Mouse (Mus musculus): Measurements from ENCODE around the gene Tln1. TPM values are rescaled to one million over a fixed set of nuclear protein-coding genes. Genes with fewer than 3 reads are reported as not detected.
"Not testable (repeated sequence)": the region's sequence is repeated elsewhere in the genome, so short reads cannot be mapped to it uniquely, and the experiment has no call there.

Gene Tln1
- total and polyA plus RNA-seq, 3 experiments = 22.3 to 59.3 (median 50.1) TPM

DNA sequence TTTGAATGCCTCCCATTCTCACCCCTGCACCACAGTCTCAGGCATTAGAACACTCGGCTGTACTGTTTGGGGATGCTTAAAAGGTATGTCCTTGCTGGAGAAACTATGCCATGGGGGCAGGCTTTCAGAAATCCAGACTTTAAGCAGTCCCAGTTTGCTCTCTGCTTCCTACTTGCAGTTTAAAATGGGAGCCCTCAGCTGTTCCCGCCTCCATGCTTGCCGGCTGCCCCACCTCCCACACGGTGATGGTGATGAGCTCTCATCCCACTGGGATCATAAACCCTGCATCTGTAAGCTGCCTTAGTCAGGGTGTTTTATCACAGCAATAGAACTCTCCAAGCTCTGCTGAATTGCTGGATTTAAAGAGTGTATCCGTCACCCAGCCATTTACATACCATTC is 10.1 kb downstream of the Tln1 start:
- H3K4me1 ChIP-seq (ENCODE audit: control insufficient read depth in 1 of 2, insufficient read depth in 2 of 2) = peaks cover 7 to 45% of the 10 kb centered on the region in 2 experiments
- in situ Hi-C loops (cut with MboI; ENCODE audit: low pct_ligation_motif_present, low pct_unique_long_range_greater_than_20kb, low sequenced_read_pairs) (loop anchor here (25.0 kb wide), 1 partner anchor 540 kb away; the partner anchor contains the start of genes Fancg and Vcp), dilution Hi-C loops (cut with MboI; ENCODE audit: extremely low pct_ligation_motif_present, extremely low pct_unique_long_range_greater_than_20kb, low sequenced_read_pairs) (no loop called here)
- no peak for DNase-seq (ENCODE audit: extremely low read depth)
- no peak overlapping the region for H3K9ac ChIP-seq (ENCODE audit: insufficient read depth, low read depth)
- peaks cover 11% of the 10 kb centered on the region for H3K9me3 ChIP-seq (replicated peaks; ENCODE audit: low read length)
- H3K36me3 ChIP-seq (replicated peaks in 1 of 2; ENCODE audit: control insufficient read depth in 1 of 2, insufficient read depth in 1 of 2, low read length in 1 of 2) = peaks cover 89 to 99% of the 10 kb centered on the region in 2 experiments
- H3K79me2 ChIP-seq (replicated peaks; ENCODE audit: control insufficient read depth, extremely low read depth, insufficient read depth, poor library complexity, severe bottlenecking) = peaks cover 4% of the 10 kb centered on the region; the same call in 1 of the 2 replicates
- H3K4me2 ChIP-seq (ENCODE audit: insufficient read depth, low read depth, poor library complexity, severe bottlenecking) = no peak overlapping the region
- no peaks in the 10 kb centered on the region for H3K27me3 ChIP-seq (replicated peaks)
- no peak overlapping the region for H3K4me3 ChIP-seq (replicated peaks in 1 of 3; ENCODE audit: low read depth in 2 of 3, low read length in 2 of 3, poor library complexity in 1 of 3)
- H3K27ac ChIP-seq (ENCODE audit: insufficient read depth, low read depth) = no peak overlapping the region
- TF ChIP-seq ZKSCAN1 (IDR thresholded peaks at IDR 0.05; ENCODE audit: borderline replicate concordance, low read depth, low read length) = no peak
- no peak for TF ChIP-seq MAZ (IDR thresholded peaks at IDR 0.05; ENCODE audit: low read depth, low read length)
- TF ChIP-seq CTCF (conservative IDR thresholded peaks at IDR 0.05 in 1 of 2, IDR thresholded peaks at IDR 0.05 in 1 of 2; ENCODE audit: low read depth in 2 of 2, low read length in 2 of 2) = no peak
- TF ChIP-seq USF2 (conservative IDR thresholded peaks at IDR 0.05; ENCODE audit: low read depth, low read length) = no peak
- no peak for TF ChIP-seq MXI1 (IDR thresholded peaks at IDR 0.05; ENCODE audit: low read depth, low read length)
- TF ChIP-seq NELFE (IDR thresholded peaks at IDR 0.05; ENCODE audit: low read depth, low read length) = no peak
- TF ChIP-seq SMC3 (IDR thresholded peaks at IDR 0.05; ENCODE audit: low read depth, low read length) = no peak

DNA sequence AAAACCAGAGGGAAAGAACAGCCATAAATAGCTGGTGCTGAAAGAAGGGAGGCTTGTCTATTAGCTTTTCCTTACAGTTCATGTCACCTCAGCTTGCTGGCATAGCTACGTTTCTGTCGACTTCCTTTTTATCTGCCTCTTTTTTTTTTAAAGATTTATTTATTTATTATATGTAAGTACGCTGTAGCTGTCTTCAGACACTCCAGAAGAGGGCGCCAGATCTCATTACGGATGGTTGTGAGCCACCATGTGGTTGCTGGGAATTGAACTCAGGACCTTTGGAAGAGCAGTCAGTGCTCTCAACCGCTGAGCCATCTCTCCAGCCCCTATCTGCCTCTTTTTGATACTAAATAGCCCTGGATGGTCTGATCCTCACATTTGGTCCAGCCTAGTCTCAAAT is 10.6 kb downstream of the Tln1 start:
- Histone ChIP-seq H3K4me1 (ENCODE audit: control insufficient read depth in 1 of 2, insufficient read depth in 2 of 2) (peaks cover 3 to 39% of the 10 kb centered on the region in 2 experiments; a peak in 3 of 4 replicates), H3K36me3 (replicated peaks in 1 of 2; ENCODE audit: control insufficient read depth in 1 of 2, insufficient read depth in 1 of 2, low read length in 1 of 2) (peaks cover 92 to 99% of the 10 kb centered on the region in 2 experiments), H3K9me3 (replicated peaks; ENCODE audit: low read length) (peaks cover 11% of the 10 kb centered on the region)
- H3K4me2 ChIP-seq (ENCODE audit: insufficient read depth, low read depth, poor library complexity, severe bottlenecking); dilution Hi-C loops (cut with MboI; ENCODE audit: extremely low pct_ligation_motif_present, extremely low pct_unique_long_range_greater_than_20kb, low sequenced_read_pairs); H3K79me2 ChIP-seq (replicated peaks; ENCODE audit: control insufficient read depth, extremely low read depth, insufficient read depth, poor library complexity, severe bottlenecking); H3K27me3 ChIP-seq (replicated peaks); H3K9ac ChIP-seq (ENCODE audit: insufficient read depth, low read depth); H3K4me3 ChIP-seq (replicated peaks in 1 of 3; ENCODE audit: low read depth in 2 of 3, low read length in 2 of 3, poor library complexity in 1 of 3); H3K27ac ChIP-seq (ENCODE audit: insufficient read depth, low read depth); DNase-seq (ENCODE audit: extremely low read depth): not testable (repeated sequence)
- in situ Hi-C loops (cut with MboI; ENCODE audit: low pct_ligation_motif_present, low pct_unique_long_range_greater_than_20kb, low sequenced_read_pairs) = loop anchor here (25.0 kb wide), 1 partner anchor 540 kb away; the partner anchor contains the start of genes Fancg and Vcp

DNA sequence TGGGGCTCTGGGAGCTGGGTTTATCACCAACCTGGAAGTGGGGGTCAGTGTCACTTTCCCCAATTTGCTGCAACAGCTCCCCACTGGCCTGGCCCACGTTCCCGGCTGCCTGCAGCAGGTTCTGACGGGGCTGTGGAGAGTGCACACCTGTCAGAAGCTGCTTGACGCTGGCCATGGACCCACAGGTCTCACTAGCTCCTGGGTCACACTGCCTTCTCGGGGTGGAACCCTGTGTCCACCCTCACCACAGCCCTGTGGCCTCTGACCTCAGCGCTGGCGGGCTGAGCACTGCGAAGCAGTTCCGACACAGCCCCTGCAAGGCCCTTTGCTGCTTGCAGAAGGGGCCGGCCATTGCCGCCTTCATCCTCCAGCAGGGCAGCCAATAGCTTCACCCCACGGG is 13.4 kb downstream of the Tln1 start:
- H3K36me3 ChIP-seq (replicated peaks in 1 of 2; ENCODE audit: control insufficient read depth in 1 of 2, insufficient read depth in 1 of 2, low read length in 1 of 2) = peaks cover 96 to 99% of the 10 kb centered on the region in 2 experiments

More for the DNA sequence above, 13.4 kb downstream of the Tln1 start:
- Histone ChIP-seq H3K9ac (ENCODE audit: insufficient read depth, low read depth) (no peak overlapping the region), H3K9me3 (replicated peaks; ENCODE audit: low read length) (peaks cover 11% of the 10 kb centered on the region), H3K4me1 (ENCODE audit: control insufficient read depth in 1 of 2, insufficient read depth in 2 of 2) (peaks cover under 1 to 14% of the 10 kb centered on the region in 2 experiments; a peak in 3 of 4 replicates), H3K4me3 (replicated peaks in 1 of 3; ENCODE audit: low read depth in 2 of 3, low read length in 2 of 3, poor library complexity in 1 of 3) (no peak overlapping the region), H3K27me3 (replicated peaks) (no peaks in the 10 kb centered on the region), H3K4me2 (ENCODE audit: insufficient read depth, low read depth, poor library complexity, severe bottlenecking) (no peak overlapping the region), H3K79me2 (replicated peaks; ENCODE audit: control insufficient read depth, extremely low read depth, insufficient read depth, poor library complexity, severe bottlenecking) (no peaks in the 10 kb centered on the region), H3K27ac (ENCODE audit: insufficient read depth, low read depth) (no peak overlapping the region)
- in situ Hi-C loops (cut with MboI; ENCODE audit: low pct_ligation_motif_present, low pct_unique_long_range_greater_than_20kb, low sequenced_read_pairs) = no loop called here
- TF ChIP-seq RAD21 (IDR thresholded peaks at IDR 0.05; ENCODE audit: low read depth, low read length) (no peak), SIN3A (IDR thresholded peaks at IDR 0.05; ENCODE audit: low read length) (no peak), PAX5 (IDR thresholded peaks at IDR 0.05; ENCODE audit: low read length) (no peak), USF2 (conservative IDR thresholded peaks at IDR 0.05; ENCODE audit: low read depth, low read length) (no peak), MYC (IDR thresholded peaks at IDR 0.05; ENCODE audit: low read depth, low read length) (no peak), CHD1 (IDR thresholded peaks at IDR 0.05; ENCODE audit: low read depth, low read length) (no peak), KAT2A (IDR thresholded peaks at IDR 0.05; ENCODE audit: insufficient replicate concordance, low read length) (no peak), ZMIZ1 (IDR thresholded peaks at IDR 0.05; ENCODE audit: low read depth, low read length) (no peak)
- dilution Hi-C loops (cut with MboI; ENCODE audit: extremely low pct_ligation_motif_present, extremely low pct_unique_long_range_greater_than_20kb, low sequenced_read_pairs) = no loop called here
- DNase-seq (ENCODE audit: extremely low read depth) = no peak
